Comparison of ENCODE assay signal across 18 mouse cellular contexts in genomic region chr6:125743203-125744100, GRCm38 (mm10). TPM values are rescaled to one million over a fixed set of nuclear protein-coding genes. Genes with fewer than 3 reads are reported as not detected.
A peak's percentile ranks its signal among the peaks of the same experiment; 100 is the strongest.
DNase-seq lines count a peak whose midpoint lies in the region; ATAC-seq and TF ChIP-seq lines count a peak whose summit lies in the region.
"Had no signal": no experiment of that assay in that cellular context is flagged by ENCODE, and none has a peak within 500 bp of the region (broad histone marks: within the 10 kb centered on the region; RNA-seq: fewer than 3 reads in every experiment).

No protein-coding gene starts in this region.

- TF ChIP-seq CTCF in liver, embryonic 14.5 days (IDR thresholded peaks at IDR 0.05; ENCODE audit: low read depth), result peak; percentile 20; the same call in 1 of the 2 replicates
- TF ChIP-seq CTCF in E14TG2a.4 (conservative IDR thresholded peaks at IDR 0.05; ENCODE audit: low read length), result peak; percentile 48

- H3K27me3 ChIP-seq in liver, embryonic 14.5 days (ENCODE audit: control insufficient read depth, insufficient read depth, low read length), result no peaks in the 10 kb centered on the region
- H3K27me3 ChIP-seq in liver, embryonic 11.5 days (replicated peaks; ENCODE audit: control insufficient read depth, insufficient read depth, low read length), result no peaks in the 10 kb centered on the region
- H3K27me3 ChIP-seq in E14TG2a.4 (ENCODE audit: insufficient read depth, low read length), result peaks cover under 1% of the 10 kb centered on the region; the same call in 1 of the 2 replicates
- no peaks in the 10 kb centered on the region for H3K27me3 ChIP-seq in kidney, embryonic 14.5 days (ENCODE audit: control insufficient read depth, insufficient read depth, low read length)
- H3K27me3 ChIP-seq: heart, embryonic 15.5 days; liver, embryonic 13.5 days had no signal

- no peak for ATAC-seq in liver, embryonic 14.5 days (ENCODE audit: insufficient read depth)
- ATAC-seq in liver, embryonic 11.5 days (replicated peaks; ENCODE audit: low FRiP score), result no peak
- no peak for ATAC-seq in kidney, embryonic 14.5 days (ENCODE audit: low FRiP score, low TSS enrichment)
- ATAC-seq: inflammation-experienced regulatory T-cells, adult 6 months had no signal

- no peaks in the 10 kb centered on the region for H3K36me3 ChIP-seq in liver, embryonic 14.5 days (replicated peaks; ENCODE audit: control insufficient read depth, insufficient read depth, low read depth)
- no peaks in the 10 kb centered on the region for H3K36me3 ChIP-seq in liver, embryonic 11.5 days (ENCODE audit: control insufficient read depth, insufficient read depth, low read length)
- no peaks in the 10 kb centered on the region for H3K36me3 ChIP-seq in E14TG2a.4 (ENCODE audit: insufficient read depth, low read length)
- no peaks in the 10 kb centered on the region for H3K36me3 ChIP-seq in kidney, embryonic 14.5 days (ENCODE audit: control insufficient read depth, insufficient read depth, low read length)
- H3K36me3 ChIP-seq: heart, embryonic 15.5 days; liver, embryonic 13.5 days; midbrain, embryonic 10.5 days had no signal

- H3K9me3 ChIP-seq in liver, embryonic 14.5 days (ENCODE audit: control insufficient read depth, low read length), result no peaks in the 10 kb centered on the region
- H3K9me3 ChIP-seq in liver, embryonic 11.5 days (ENCODE audit: control insufficient read depth, low read length), result no peaks in the 10 kb centered on the region
- H3K9me3 ChIP-seq in E14TG2a.4 (ENCODE audit: low read length), result no peaks in the 10 kb centered on the region
- H3K9me3 ChIP-seq in kidney, embryonic 14.5 days (ENCODE audit: control insufficient read depth, low read length), result no peaks in the 10 kb centered on the region
- H3K9me3 ChIP-seq: heart, embryonic 15.5 days; liver, embryonic 13.5 days; midbrain, embryonic 10.5 days had no signal

- 65% methylated on average over 10 of the region's 10 CpGs for WGBS in liver, embryonic 14.5 days (ENCODE audit: insufficient replicate concordance)
- WGBS in liver, embryonic 11.5 days, result 87% methylated on average over 10 of the region's 10 CpGs
- 93% methylated on average over 10 of the region's 10 CpGs for WGBS in kidney, embryonic 14.5 days

- no peak overlapping the region for H3K27ac ChIP-seq in liver, embryonic 14.5 days
- no peak overlapping the region for H3K27ac ChIP-seq in liver, embryonic 11.5 days (ENCODE audit: low read depth, low read length)
- H3K27ac ChIP-seq in kidney, embryonic 14.5 days (ENCODE audit: low read depth, low read length), result no peak overlapping the region
- H3K27ac ChIP-seq: heart, embryonic 15.5 days; liver, embryonic 13.5 days; midbrain, embryonic 10.5 days had no signal

- TF ChIP-seq EP300 in liver, embryonic 14.5 days (IDR thresholded peaks at IDR 0.05; ENCODE audit: low read depth), result no peak

- H3K9ac ChIP-seq in liver, embryonic 14.5 days (replicated peaks), result no peak overlapping the region
- H3K9ac ChIP-seq in liver, embryonic 11.5 days (ENCODE audit: low read depth, low read length), result no peak overlapping the region
- no peak overlapping the region for H3K9ac ChIP-seq in kidney, embryonic 14.5 days (ENCODE audit: low read depth, low read length)
- H3K9ac ChIP-seq: heart, embryonic 15.5 days; liver, embryonic 13.5 days had no signal

- no peak overlapping the region for H3K4me3 ChIP-seq in liver, embryonic 14.5 days (ENCODE audit: insufficient read depth in 1 of 2, low read depth in 2 of 2, low read length in 2 of 2)
- H3K4me3 ChIP-seq in liver, embryonic 11.5 days (ENCODE audit: low read depth, low read length), result no peak overlapping the region
- H3K4me3 ChIP-seq in E14TG2a.4 (replicated peaks; ENCODE audit: low read length), result no peak overlapping the region
- no peak overlapping the region for H3K4me3 ChIP-seq in kidney, embryonic 14.5 days (ENCODE audit: low read length)
- H3K4me3 ChIP-seq: heart, embryonic 15.5 days; liver, embryonic 13.5 days; midbrain, embryonic 10.5 days had no signal

- H3K4me2 ChIP-seq in liver, embryonic 14.5 days (ENCODE audit: low read depth), result no peak overlapping the region
- H3K4me2 ChIP-seq in liver, embryonic 11.5 days, result no peak overlapping the region
- no peak overlapping the region for H3K4me2 ChIP-seq in kidney, embryonic 14.5 days (replicated peaks; ENCODE audit: low read depth, low read length)
- H3K4me2 ChIP-seq: heart, embryonic 15.5 days; liver, embryonic 13.5 days had no signal

- intact Hi-C loops in heart, postnatal 14 days (cut with DNase I), result no loop called here

- peak; percentile 7 to 32 for DNase-seq in heart, adult 18-20 months
- DNase-seq in heart, postnatal 14 days, result no peak
- no peak for DNase-seq in liver, embryonic 14.5 days (ENCODE audit: low read depth in 3 of 3, low spot score in 3 of 3)
- DNase-seq in liver, embryonic 11.5 days (ENCODE audit: low spot score), result no peak
- DNase-seq in induced T-regulatory cell, adult 2 months (ENCODE audit: low read depth), result peak; percentile 19
- no peak for DNase-seq in Muller cell, postnatal 12 days (ENCODE audit: inconsistent ontology term)
- DNase-seq: adrenal gland, adult 8-10 months; cerebellum, postnatal 10 days; kidney, postnatal 25 days; liver, embryonic 13.5 days; spleen, adult 18-20 months; thymus, adult 18-20 months had no signal

- H3K4me1 ChIP-seq in liver, embryonic 14.5 days (replicated peaks; ENCODE audit: control insufficient read depth in 2 of 2, insufficient read depth in 2 of 2, low read length in 1 of 2), result no peaks in the 10 kb centered on the region
- no peaks in the 10 kb centered on the region for H3K4me1 ChIP-seq in liver, embryonic 11.5 days (replicated peaks; ENCODE audit: control insufficient read depth, insufficient read depth, low read length)
- H3K4me1 ChIP-seq in E14TG2a.4 (replicated peaks; ENCODE audit: low read depth, low read length), result no peaks in the 10 kb centered on the region
- no peaks in the 10 kb centered on the region for H3K4me1 ChIP-seq in kidney, embryonic 14.5 days (ENCODE audit: control insufficient read depth, insufficient read depth, low read length)
- H3K4me1 ChIP-seq: heart, embryonic 15.5 days; liver, embryonic 13.5 days; midbrain, embryonic 10.5 days had no signal

RNA-seq across cellular contexts. Expression of gene Ano2, which starts 53.2 kb away (rescaled TPM):
- not detected for total RNA-seq in heart, adult 18-20 months (2021)
- total RNA-seq in heart, postnatal 14 days (2021), result not detected
- 0.02 and 0.03 TPM in 2 replicates for polyA plus RNA-seq in liver, embryonic 14.5 days (2012; rRNA removed)
- 0.08 TPM in 1 of 2 replicates, not detected in the other for polyA plus RNA-seq in liver, embryonic 14.5 days (2014; fragmentation: Nextera tagmentation; extraction: Ambion mirVana)
- polyA plus RNA-seq in liver, embryonic 11.5 days (2014; fragmentation: Nextera tagmentation; extraction: Ambion mirVana), result 0.10 and 0.36 TPM in 2 replicates
- 0.17 and 0.27 TPM in 2 replicates for polyA plus RNA-seq in kidney, embryonic 14.5 days (2014; fragmentation: Nextera tagmentation; extraction: Ambion mirVana)
- total RNA-seq: gastrocnemius, adult 18-20 months had no signal
- polyA plus RNA-seq: inflammation-experienced regulatory T-cells, adult 6 months had no signal

Comparison
In these comparisons a context has a peak if more than half of its experiments do, and no peak if none do; other contexts are left out.
1. DNase-seq: peak in heart, adult 18-20 months (2 of 2) and induced T-regulatory cell, adult 2 months (single experiment); none in heart, postnatal 14 days (0 of 2), liver, embryonic 14.5 days (0 of 3), liver, embryonic 11.5 days (single experiment) and Muller cell, postnatal 12 days (single experiment).